ENCODE assay signal across 42 mouse cellular contexts in the genomic region with DNA sequence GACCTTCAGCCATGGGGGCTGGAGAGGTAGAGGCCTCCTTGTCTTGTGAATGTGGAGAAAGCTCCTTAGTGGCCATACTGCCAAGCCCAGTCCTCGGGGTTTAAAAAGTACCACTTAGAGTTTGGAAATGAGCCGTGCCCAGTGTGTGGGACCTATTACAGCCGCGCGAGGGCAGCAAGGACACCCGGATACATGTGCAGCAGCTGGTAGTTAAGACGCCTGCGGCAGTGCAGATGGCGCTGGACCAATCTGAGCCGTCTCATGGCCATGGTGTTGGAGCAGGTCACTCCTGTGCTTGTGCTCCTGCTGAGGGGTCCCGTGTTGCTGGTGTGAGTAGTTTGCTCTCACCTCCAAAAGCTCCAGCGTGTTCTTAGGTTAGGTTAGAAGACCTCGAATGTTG. TPM values are rescaled to one million over a fixed set of nuclear protein-coding genes. Genes with fewer than 3 reads are reported as not detected.
"Had no signal": no experiment of that assay in that cellular context is flagged by ENCODE, and none has a peak within 500 bp of the region (broad histone marks: within the 10 kb centered on the region; RNA-seq: fewer than 3 reads in every experiment).

No protein-coding gene starts in this region.

- H3K27ac ChIP-seq: heart, embryonic 10.5 days; hindbrain, embryonic 10.5 days; hindbrain, embryonic 12.5 days; hindbrain, embryonic 14.5 days; intestine, embryonic 15.5 days; kidney, embryonic 15.5 days; kidney, postnatal 0 days; layer of hippocampus, adult 2 months; limb, embryonic 13.5 days; limb, embryonic 15.5 days; liver, embryonic 12.5 days; liver, embryonic 14.5 days had no signal

- H3K4me3 ChIP-seq: heart, embryonic 10.5 days; heart, embryonic 12.5 days; hindbrain, embryonic 10.5 days; hindbrain, embryonic 12.5 days; intestine, embryonic 15.5 days; kidney, embryonic 15.5 days; layer of hippocampus, adult 2 months; limb, embryonic 13.5 days; limb, embryonic 15.5 days; liver, embryonic 12.5 days had no signal

- H3K27me3 ChIP-seq: heart, embryonic 12.5 days; hindbrain, embryonic 12.5 days; intestine, embryonic 15.5 days; kidney, embryonic 15.5 days; limb, embryonic 13.5 days; limb, embryonic 15.5 days; liver, embryonic 12.5 days had no signal

- H3K36me3 ChIP-seq: heart, embryonic 10.5 days; heart, embryonic 12.5 days; hindbrain, embryonic 10.5 days; hindbrain, embryonic 12.5 days; intestine, embryonic 15.5 days; kidney, embryonic 15.5 days; limb, embryonic 13.5 days; limb, embryonic 15.5 days; liver, embryonic 12.5 days had no signal

- H3K4me1 ChIP-seq: heart, embryonic 10.5 days; heart, embryonic 12.5 days; hindbrain, embryonic 10.5 days; hindbrain, embryonic 12.5 days; intestine, embryonic 15.5 days; kidney, embryonic 15.5 days; limb, embryonic 13.5 days; limb, embryonic 15.5 days; liver, embryonic 12.5 days had no signal

- H3K9me3 ChIP-seq: hindbrain, embryonic 12.5 days; intestine, embryonic 15.5 days; kidney, embryonic 15.5 days; limb, embryonic 13.5 days; limb, embryonic 15.5 days had no signal

- DNase-seq: gastrocnemius, postnatal 25 days; heart, adult 18-20 months; heart, postnatal 10 days; heart, postnatal 4 days; kidney, adult 18-20 months; kidney, adult 9 months; kidney, postnatal 14 days; kidney, postnatal 4 days; layer of hippocampus, adult 9-11 months; layer of hippocampus, postnatal 36 days; left cerebral cortex, postnatal 4 days had no signal

- H3K9ac ChIP-seq: heart, embryonic 12.5 days; hindbrain, embryonic 12.5 days; hindbrain, embryonic 14.5 days; intestine, embryonic 15.5 days; kidney, embryonic 15.5 days; limb, embryonic 13.5 days; limb, embryonic 15.5 days; liver, embryonic 12.5 days; liver, embryonic 14.5 days had no signal

RNA-seq across cellular contexts. Expression of a gene that starts 1.9 kb away (rescaled TPM):
- total RNA-seq: gastrocnemius, adult 18-20 months; gastrocnemius, adult 8-10 months; gastrocnemius, postnatal 25 days; gastrocnemius, postnatal 4 days; granulocyte monocyte progenitor cell, adult 5-6 weeks; heart, adult 18-20 months; heart, adult 8-10 months; heart, postnatal 10 days; heart, postnatal 25 days; heart, postnatal 4 days; layer of hippocampus, adult 2 months; layer of hippocampus, postnatal 14 days; layer of hippocampus, postnatal 36 days; left cerebral cortex, adult 18-20 months; left cerebral cortex, adult 8-10 months; left cerebral cortex, postnatal 10 days; left cerebral cortex, postnatal 25 days; left cerebral cortex, postnatal 4 days; liver, adult 2 months had no signal
- polyA plus RNA-seq: heart, embryonic 10.5 days; heart, embryonic 12.5 days; heart, embryonic 14.5 days; heart, embryonic 16.5 days; hindbrain, embryonic 10.5 days; hindbrain, embryonic 12.5 days; hindbrain, embryonic 14.5 days; hindbrain, embryonic 16.5 days; inflammation-experienced regulatory T-cells, adult 6 months; intestine, embryonic 15.5 days; intestine, postnatal 0 days; kidney, embryonic 15.5 days; kidney, postnatal 0 days; limb, embryonic 11.5 days; limb, embryonic 13.5 days; limb, embryonic 15.5 days; liver, adult 2 months; liver, embryonic 12.5 days; liver, embryonic 14.5 days had no signal

RNA-seq across cellular contexts. Expression of a gene that starts 17.6 kb away (rescaled TPM):
- total RNA-seq: gastrocnemius, adult 18-20 months; gastrocnemius, adult 8-10 months; gastrocnemius, postnatal 25 days; gastrocnemius, postnatal 4 days; granulocyte monocyte progenitor cell, adult 5-6 weeks; heart, adult 18-20 months; heart, adult 8-10 months; heart, postnatal 10 days; heart, postnatal 25 days; heart, postnatal 4 days; layer of hippocampus, adult 2 months; layer of hippocampus, postnatal 14 days; layer of hippocampus, postnatal 36 days; left cerebral cortex, adult 18-20 months; left cerebral cortex, adult 8-10 months; left cerebral cortex, postnatal 10 days; left cerebral cortex, postnatal 25 days; left cerebral cortex, postnatal 4 days; liver, adult 2 months had no signal
- polyA plus RNA-seq: heart, embryonic 10.5 days; heart, embryonic 12.5 days; heart, embryonic 14.5 days; heart, embryonic 16.5 days; hindbrain, embryonic 10.5 days; hindbrain, embryonic 12.5 days; hindbrain, embryonic 14.5 days; hindbrain, embryonic 16.5 days; inflammation-experienced regulatory T-cells, adult 6 months; intestine, embryonic 15.5 days; intestine, postnatal 0 days; kidney, embryonic 15.5 days; kidney, postnatal 0 days; limb, embryonic 11.5 days; limb, embryonic 13.5 days; limb, embryonic 15.5 days; liver, adult 2 months; liver, embryonic 12.5 days; liver, embryonic 14.5 days had no signal

RNA-seq across cellular contexts. Expression of a gene that starts 23.2 kb away (rescaled TPM):
- total RNA-seq: gastrocnemius, adult 18-20 months; gastrocnemius, adult 8-10 months; gastrocnemius, postnatal 25 days; gastrocnemius, postnatal 4 days; granulocyte monocyte progenitor cell, adult 5-6 weeks; heart, adult 18-20 months; heart, adult 8-10 months; heart, postnatal 10 days; heart, postnatal 25 days; heart, postnatal 4 days; layer of hippocampus, adult 2 months; layer of hippocampus, postnatal 14 days; layer of hippocampus, postnatal 36 days; left cerebral cortex, adult 18-20 months; left cerebral cortex, adult 8-10 months; left cerebral cortex, postnatal 10 days; left cerebral cortex, postnatal 25 days; left cerebral cortex, postnatal 4 days; liver, adult 2 months had no signal
- polyA plus RNA-seq: heart, embryonic 10.5 days; heart, embryonic 12.5 days; heart, embryonic 14.5 days; heart, embryonic 16.5 days; hindbrain, embryonic 10.5 days; hindbrain, embryonic 12.5 days; hindbrain, embryonic 14.5 days; hindbrain, embryonic 16.5 days; inflammation-experienced regulatory T-cells, adult 6 months; intestine, embryonic 15.5 days; intestine, postnatal 0 days; kidney, embryonic 15.5 days; kidney, postnatal 0 days; limb, embryonic 11.5 days; limb, embryonic 13.5 days; limb, embryonic 15.5 days; liver, adult 2 months; liver, embryonic 12.5 days; liver, embryonic 14.5 days had no signal
